Mouse (Mus musculus) embryonic facial prominence, embryonic 11.5 days (tissue): ENCODE data around the gene Mat2b. TPM values are rescaled to one million over a fixed set of nuclear protein-coding genes. Genes with fewer than 3 reads are reported as not detected.

Source experiments
- ATAC-seq: fragments of 200-750 bp; cut with Nextera tagmentation; replicated peaks from 2 replicates; pipeline ENCODE4 v1.8.0; 2017; ENCODE audit warnings: low read depth; ENCODE audit not compliant: insufficient number of reproducible peaks, low FRiP score, low TSS enrichment
- DNase-seq: peaks from one replicate; pipeline ENCODE4 v3.0.0-alpha.2; 2015; ENCODE audit warnings: low spot score
- H3K27ac ChIP-seq: fragments of 300-500 bp; sonication (generic); replicated peaks from 2 replicates; pipeline ENCODE4 v1.5.1; 2014; ENCODE audit warnings: mild to moderate bottlenecking, low read depth, low read length, control low read depth
- H3K27me3 ChIP-seq: fragments of 300-500 bp; sonication (generic); 2 replicates; pipeline ENCODE4 v1.6.1; 2014; ENCODE audit warnings: mild to moderate bottlenecking, low read length, moderate library complexity, mixed read lengths; ENCODE audit not compliant: control insufficient read depth, insufficient read depth
- H3K36me3 ChIP-seq: fragments of 300-500 bp; sonication (generic); replicated peaks from 2 replicates; pipeline ENCODE4 v1.6.1; 2014; ENCODE audit warnings: low read depth, mild to moderate bottlenecking, low read length, moderate library complexity, mixed read lengths; ENCODE audit not compliant: control insufficient read depth, insufficient read depth
- H3K4me1 ChIP-seq: fragments of 300-500 bp; sonication (generic); 2 replicates; pipeline ENCODE4 v1.6.1; 2014; ENCODE audit warnings: low read length, mixed read lengths; ENCODE audit not compliant: control insufficient read depth, insufficient read depth
- H3K4me2 ChIP-seq: fragments of 300-500 bp; sonication (generic); 2 replicates; pipeline ENCODE4 v1.6.1; 2014; ENCODE audit warnings: low read depth, mild to moderate bottlenecking, control low read depth, low read length, moderate library complexity
- H3K4me3 ChIP-seq: fragments of 300-500 bp; sonication (generic); 2 replicates; pipeline ENCODE4 v1.5.1; 2014; ENCODE audit warnings: low read depth, low read length, control low read depth
- H3K9ac ChIP-seq: fragments of 300-500 bp; sonication (generic); replicated peaks from 2 replicates; pipeline ENCODE4 v1.6.1; 2014; ENCODE audit warnings: mild to moderate bottlenecking, control low read depth, low read length
- H3K9me3 ChIP-seq: fragments of 300-500 bp; sonication (generic); replicated peaks from 2 replicates; pipeline ENCODE4 v1.6.1; 2016; ENCODE audit warnings: mild to moderate bottlenecking, low read length, inconsistent platforms, mixed read lengths; ENCODE audit not compliant: control insufficient read depth
- WGBS: fragments of 180-500 bp; shearing (Covaris S2); extraction: QIAGEN DNeasy Blood & Tissue Kit; methylation state at CpG from one replicate; pipeline ENCODE4 v1.1.7; 2014; 5-methylcytosine and 5-hydroxymethylcytosine counted together
- polyA plus RNA-seq: library from polyadenylated mRNA; unstranded; fragments of >200 nt; fragmentation: Nextera tagmentation; extraction: Ambion mirVana; gene quantifications from 2 replicates; pipeline ENCODE4 v1.2.1, GENCODE M21; 2014

The Mat2b gene
- 107 and 108 TPM in 2 replicates for polyA plus RNA-seq

GRCm38 (mm10) chr11:40695103-40695502, at the start of gene Mat2b:
Gene Mat2b (minus strand): TSS chr11:40695203.
- DNase-seq (no peak), ATAC-seq (no peak)
- Histone ChIP-seq H3K9ac (peak within 1 kb of the TSS; percentile 90), H3K4me3 (peak within 1 kb of the TSS; percentile 77), H3K36me3 (no peaks in the 10 kb centered on the region), H3K4me2 (peak within 1 kb of the TSS; percentile 78), H3K27me3 (no peaks in the 10 kb centered on the region), H3K4me1 (no peaks in the 10 kb centered on the region), H3K27ac (peak within 1 kb of the TSS; percentile 92), H3K9me3 (no peaks in the 10 kb centered on the region)
- WGBS = 88% methylated on average over 9 of the region's 9 CpGs

GRCm38 (mm10) chr11:40744348-40744747, 49.3 kb upstream of the Mat2b start:
- Histone ChIP-seq H3K9ac (no peak overlapping the region), H3K9me3 (no peaks in the 10 kb centered on the region), H3K4me2 (no peak overlapping the region), H3K36me3 (no peaks in the 10 kb centered on the region; the same call in 1 of the 2 replicates), H3K27ac (no peak overlapping the region), H3K4me3 (no peak overlapping the region), H3K27me3 (no peaks in the 10 kb centered on the region), H3K4me1 (no peaks in the 10 kb centered on the region)
- WGBS = 82% methylated on average over 3 of the region's 3 CpGs
- ATAC-seq = no peak
- no peak for DNase-seq

- Histone ChIP-seq H3K9me3 (no peaks in the 10 kb centered on the region), H3K4me3 (no peak overlapping the region), H3K36me3 (no peaks in the 10 kb centered on the region; the same call in 1 of the 2 replicates), H3K4me1 (no peaks in the 10 kb centered on the region), H3K9ac (no peak overlapping the region), H3K27ac (no peak overlapping the region), H3K4me2 (no peak overlapping the region), H3K27me3 (no peaks in the 10 kb centered on the region)
- WGBS = 93% methylated on average over 12 of the region's 12 CpGs
- DNase-seq = no peak
- no peak for ATAC-seq
These were observed 46.7 kb upstream of the Mat2b start for GRCm38 (mm10) chr11:40741605-40742262.

- no peak overlapping the region for H3K9ac ChIP-seq
These were observed 42.4 kb upstream of the Mat2b start for GRCm38 (mm10) chr11:40737369-40737768.

GRCm38 (mm10) chr11:40734251-40734752, 39.3 kb upstream of the Mat2b start:
- H3K9ac ChIP-seq = peak overlapping the region; percentile 85
- no peaks in the 10 kb centered on the region for H3K36me3 ChIP-seq
- H3K27ac ChIP-seq = peak overlapping the region; percentile 72
- peak overlapping the region; percentile 60 for H3K4me2 ChIP-seq
- 0 out of 2 replicates have a peak, but pooled peaks cover 2% of the 10 kb centered on the region for H3K4me1 ChIP-seq
- ATAC-seq (no peak), DNase-seq (peak; percentile 22)
- no peaks in the 10 kb centered on the region for H3K27me3 ChIP-seq
- peak overlapping the region; percentile 85 for H3K4me3 ChIP-seq
- 3% methylated on average over 11 of the region's 11 CpGs for WGBS
- H3K9me3 ChIP-seq = no peaks in the 10 kb centered on the region

More at GRCm38 (mm10) chr11:40737369-40737768, 42.4 kb upstream of the Mat2b start:
- ATAC-seq = no peak
- no peaks in the 10 kb centered on the region for H3K9me3 ChIP-seq
- no peak for DNase-seq
- H3K4me2 ChIP-seq = no peak overlapping the region
- no peak overlapping the region for H3K27ac ChIP-seq
- H3K4me3 ChIP-seq = no peak overlapping the region
- WGBS = 83% methylated on average over 3 of the region's 3 CpGs
- H3K27me3 ChIP-seq = no peaks in the 10 kb centered on the region
- H3K36me3 ChIP-seq = no peaks in the 10 kb centered on the region; the same call in 1 of the 2 replicates
- H3K4me1 ChIP-seq = no peaks in the 10 kb centered on the region

- H3K4me3 ChIP-seq = peak within 1 kb of the TSS; percentile 85
- WGBS = under 1% methylated on average over 52 of the region's 52 CpGs
- H3K9ac ChIP-seq = peak within 1 kb of the TSS; percentile 85
- H3K27ac ChIP-seq = peak within 1 kb of the TSS; percentile 72
- H3K4me2 ChIP-seq = peak within 1 kb of the TSS; percentile 60
- peak; percentile 99 for ATAC-seq
- no peaks in the 10 kb centered on the region for H3K27me3 ChIP-seq
- DNase-seq = peak; percentile 98
- no peaks in the 10 kb centered on the region for H3K9me3 ChIP-seq
- no peaks in the 10 kb centered on the region for H3K36me3 ChIP-seq
- H3K4me1 ChIP-seq = 0 out of 2 replicates have a peak, but pooled peaks cover 2% of the 10 kb centered on the region
These were observed 38.6 kb upstream of the Mat2b start, which contains the start of the genes Hmmr and Nudcd2 for GRCm38 (mm10) chr11:40733339-40734174. Gene Hmmr (minus strand): TSS chr11:40733422. Gene Nudcd2 (plus strand): TSS chr11:40733667.

- Histone ChIP-seq H3K9ac (peak overlapping the region; percentile 68), H3K4me2 (peak overlapping the region; percentile 60), H3K9me3 (no peaks in the 10 kb centered on the region), H3K27me3 (no peaks in the 10 kb centered on the region), H3K36me3 (no peaks in the 10 kb centered on the region), H3K4me1 (0 out of 2 replicates have a peak, but pooled peaks cover 2% of the 10 kb centered on the region), H3K27ac (no peak overlapping the region), H3K4me3 (peak overlapping the region; percentile 85)
- peak; percentile 23 for DNase-seq
- peak; percentile 64 for ATAC-seq
- under 1% methylated on average over 14 of the region's 14 CpGs for WGBS
These were observed 38.0 kb upstream of the Mat2b start for GRCm38 (mm10) chr11:40732997-40733338.
